Mouse (Mus musculus): ENCODE results near the gene Ubc. TPM values are rescaled to one million over a fixed set of nuclear protein-coding genes. Genes with fewer than 3 reads are reported as not detected.

The Ubc gene
- 640 and 735 TPM in 2 replicates for polyA plus RNA-seq (2015; fragmentation: Nextera tagmentation; extraction: Ambion mirVana)

DNA sequence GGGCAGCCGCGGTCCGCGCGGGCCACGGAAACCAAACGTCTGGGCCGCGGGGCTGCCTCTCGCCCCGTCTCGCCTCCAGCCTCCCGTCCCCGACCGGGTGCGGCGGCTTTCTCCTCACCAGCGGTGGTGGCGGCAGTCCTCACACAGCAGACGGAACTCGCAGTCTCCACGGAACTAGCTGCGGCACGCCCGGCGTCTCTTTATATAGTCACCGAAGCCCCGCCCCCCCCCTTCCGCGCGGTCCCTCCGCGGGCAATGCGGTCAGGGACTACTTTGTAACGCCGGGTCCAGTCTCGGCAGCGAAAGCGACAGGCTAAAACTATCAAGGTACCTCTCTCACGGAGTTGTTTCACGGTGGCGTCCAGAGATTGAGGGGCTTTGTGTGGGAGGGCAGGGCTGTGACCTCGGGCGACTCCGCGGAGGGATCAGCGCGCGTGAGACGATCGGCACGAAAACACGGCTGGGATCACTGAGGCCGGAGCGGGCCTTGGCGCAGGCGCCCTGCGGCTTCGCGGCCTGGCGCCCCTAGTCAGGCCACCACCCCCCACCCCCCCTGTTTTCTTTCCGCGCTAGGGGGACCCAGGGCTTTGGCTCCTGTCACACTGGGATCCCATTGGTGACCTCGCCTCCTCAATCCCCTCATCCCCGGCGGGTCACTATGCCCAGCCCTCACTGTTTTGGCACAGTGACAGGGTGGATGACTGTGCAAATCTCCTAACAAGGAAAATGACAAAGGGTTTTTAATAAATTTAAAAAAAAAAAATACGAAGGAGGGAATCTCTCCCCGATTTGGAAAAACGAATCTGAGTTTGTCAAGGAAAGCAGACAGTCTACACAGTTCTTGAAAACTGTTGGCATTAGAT lies at the start of gene Ubc:
TSS of gene Ubc (minus strand) at position 624 of the 863 bp plus-strand sequence.

GRCm38 (mm10) chr5:125433793-125434337 lies 43.9 kb upstream of the Ubc start, which contains the start of gene Dhx37:
Gene Dhx37, minus strand, starts transcription at chr5:125434121.

DNA sequence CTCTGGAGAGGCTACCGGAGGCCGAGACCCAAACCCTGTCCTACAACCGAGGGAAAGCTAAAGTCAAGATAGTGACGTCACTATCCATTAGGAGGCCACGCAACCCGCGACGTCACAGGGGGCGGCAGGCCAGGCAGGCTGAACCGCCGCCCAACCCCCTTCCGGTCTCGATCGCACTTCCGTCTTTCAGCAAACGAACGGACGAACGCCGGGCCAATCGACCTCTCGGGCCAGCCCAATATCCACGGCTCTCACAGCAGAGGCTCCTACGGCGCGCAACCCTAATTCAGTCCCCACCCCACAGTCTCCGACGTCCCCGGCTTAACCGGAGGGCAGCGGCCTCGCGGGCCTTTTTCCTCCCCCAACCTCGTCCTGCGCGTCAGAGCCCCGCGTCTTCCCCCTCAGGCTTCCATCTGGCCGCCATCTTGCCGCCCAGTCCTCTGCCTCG lies 847 bp downstream of the Ubc start, which contains the start of gene Gm10382:
TSS of gene Gm10382 (plus strand) at position 192 of the 448 bp plus-strand sequence.

DNA sequence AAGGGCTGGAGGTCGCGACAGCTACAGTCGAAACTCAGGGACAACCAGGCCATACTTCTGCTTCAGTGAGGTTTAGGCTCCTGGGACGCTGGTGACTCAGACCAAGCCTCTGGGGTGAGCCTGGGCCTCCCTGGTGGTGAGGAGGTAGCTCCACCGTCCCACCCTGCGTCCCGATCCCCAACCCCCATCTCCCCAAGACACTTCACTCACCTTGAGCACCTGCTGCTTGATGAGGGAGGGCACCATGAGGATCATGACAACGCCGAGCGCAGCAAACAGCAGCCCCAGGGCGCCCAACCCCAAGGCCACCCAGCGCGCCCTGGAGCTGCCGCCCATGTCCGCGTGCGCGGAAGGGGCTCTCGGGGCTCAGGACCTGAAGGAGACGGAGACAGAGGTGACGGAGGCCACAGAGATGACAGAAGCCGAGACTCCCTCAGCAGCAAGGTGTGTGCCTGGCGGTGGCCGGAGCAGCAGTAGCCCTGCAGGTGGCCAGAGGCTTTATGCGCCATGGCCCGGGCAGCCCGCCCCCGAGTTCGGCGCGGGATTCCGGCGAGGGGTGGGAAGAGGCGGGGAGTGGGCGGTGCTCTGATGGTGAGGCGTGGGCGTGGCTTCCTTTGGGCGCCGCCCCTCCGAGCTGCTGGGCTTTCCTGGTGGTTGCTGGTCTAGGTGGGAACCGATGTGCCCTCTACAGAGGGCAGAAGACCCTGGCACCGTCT lies 49.3 kb downstream of the Ubc start, which contains the start of gene Scarb1:
TSS of gene Scarb1 (minus strand) at position 548 of the 716 bp plus-strand sequence.

Other genes starting within 250 kb of the Ubc start
- gene Ncor2, start 211.0 kb downstream of the Ubc start, polyA plus RNA-seq (2015; fragmentation: Nextera tagmentation; extraction: Ambion mirVana) = 27.8 and 28.6 TPM in 2 replicates
- gene Scarb1, start 49.1 kb downstream of the Ubc start, polyA plus RNA-seq (2015; fragmentation: Nextera tagmentation; extraction: Ambion mirVana) = 46.5 and 80.6 TPM in 2 replicates
- gene Gm10382, start 880 bp downstream of the Ubc start, polyA plus RNA-seq (2015; fragmentation: Nextera tagmentation; extraction: Ambion mirVana) = 0.28 and 0.51 TPM in 2 replicates
- gene Dhx37, start 43.9 kb upstream of the Ubc start, polyA plus RNA-seq (2015; fragmentation: Nextera tagmentation; extraction: Ambion mirVana) = 2.5 and 3.6 TPM in 2 replicates
- 15.9 and 16.5 TPM in 2 replicates for gene Bri3bp, start 51.4 kb upstream of the Ubc start, polyA plus RNA-seq (2015; fragmentation: Nextera tagmentation; extraction: Ambion mirVana)
- 4.9 and 10.6 TPM in 2 replicates for gene Aacs, start 85.6 kb upstream of the Ubc start, polyA plus RNA-seq (2015; fragmentation: Nextera tagmentation; extraction: Ambion mirVana)
- not detected in 2 replicates for gene Tmem132b, start 141.6 kb upstream of the Ubc start, polyA plus RNA-seq (2015; fragmentation: Nextera tagmentation; extraction: Ambion mirVana)

Data from skeletal muscle tissue, postnatal 0 days (tissue).